Mouse (Mus musculus) naive thymus-derived CD4-positive, alpha-beta T cell, adult 2 months (primary cell): Measurements from ENCODE around the gene Matk.

Experiments used
- DNase-seq: peaks from one replicate; pipeline ENCODE4 v3.0.0-alpha.2; 2011; ENCODE audit warnings: low read depth

The Matk gene

GRCm38 (mm10) chr10:81285694-81286450 is 33.1 kb downstream of the Matk start:
- peak; percentile 92 for DNase-seq

GRCm38 (mm10) chr10:81286586-81286985 is 33.9 kb downstream of the Matk start:
- DNase-seq: peak; percentile 49

- peak; percentile 81 for DNase-seq
These were observed 34.9 kb downstream of the Matk start for GRCm38 (mm10) chr10:81287513-81288157.

- DNase-seq: peak; percentile 63
These were observed 35.9 kb downstream of the Matk start for GRCm38 (mm10) chr10:81288601-81289000.

- DNase-seq: peak; percentile 86
These were observed 36.5 kb downstream of the Matk start for GRCm38 (mm10) chr10:81289278-81289677.

GRCm38 (mm10) chr10:81289811-81290210 is 37.1 kb downstream of the Matk start:
- no peak for DNase-seq

- peak; percentile 50 for DNase-seq
These were observed 38.1 kb downstream of the Matk start for GRCm38 (mm10) chr10:81290698-81291460.

- DNase-seq: no peak
These were observed 38.9 kb downstream of the Matk start, which contains the start of gene Tjp3 for GRCm38 (mm10) chr10:81291511-81292104. TSS of gene Tjp3 (minus strand) at chr10:81291581.

GRCm38 (mm10) chr10:81292554-81293333 is 40.0 kb downstream of the Matk start, which contains the start of gene Pip5k1c:
TSS of gene Pip5k1c (plus strand) at chr10:81292963.
- peak; percentile 100 for DNase-seq

- no peak for DNase-seq
These were observed 40.7 kb downstream of the Matk start for GRCm38 (mm10) chr10:81293334-81294030.

- DNase-seq: no peak
These were observed 41.7 kb downstream of the Matk start for GRCm38 (mm10) chr10:81294442-81294841.

GRCm38 (mm10) chr10:81295185-81295584 is 42.5 kb downstream of the Matk start:
- DNase-seq: no peak

- DNase-seq: no peak
These were observed 44.5 kb downstream of the Matk start for GRCm38 (mm10) chr10:81297246-81297645.

- peak; percentile 73 for DNase-seq
These were observed 45.1 kb downstream of the Matk start for GRCm38 (mm10) chr10:81297845-81298244.

GRCm38 (mm10) chr10:81298369-81299100 is 45.8 kb downstream of the Matk start:
- DNase-seq: peak; percentile 60

- DNase-seq: no peak
These were observed 47.0 kb downstream of the Matk start for GRCm38 (mm10) chr10:81299585-81300351.

- DNase-seq: no peak
These were observed 47.7 kb downstream of the Matk start for GRCm38 (mm10) chr10:81300352-81300907.

- DNase-seq: no peak
These were observed 48.6 kb downstream of the Matk start for GRCm38 (mm10) chr10:81301321-81301720.

- DNase-seq: no peak
These were observed 49.6 kb downstream of the Matk start for GRCm38 (mm10) chr10:81302288-81302687.
